Mouse (Mus musculus): ENCODE data around the gene Cebpb. TPM values are rescaled to one million over a fixed set of nuclear protein-coding genes. Genes with fewer than 3 reads are reported as not detected.

The Cebpb gene
- polyA plus RNA-seq, 1 experiment from 2014 or later: 0.92 TPM

- H3K9ac ChIP-seq (ENCODE audit: low read length): peak within 1 kb of the TSS; percentile 91
- no peaks in the 10 kb centered on the region for H3K27me3 ChIP-seq (ENCODE audit: control insufficient read depth, insufficient read depth, low read length)
- peak within 1 kb of the TSS; percentile 87 for H3K4me3 ChIP-seq (replicated peaks; ENCODE audit: low read length)
- H3K27ac ChIP-seq (ENCODE audit: low read length): peak within 1 kb of the TSS; percentile 91
- no peaks in the 10 kb centered on the region for H3K9me3 ChIP-seq (replicated peaks; ENCODE audit: control insufficient read depth, low read length)
- H3K4me1 ChIP-seq (ENCODE audit: control insufficient read depth, insufficient read depth, low read length): peaks cover 41% of the 10 kb centered on the region
- WGBS: under 1% methylated on average over 110 of the region's 110 CpGs
- peak within 1 kb of the TSS; percentile 84 for H3K4me2 ChIP-seq (ENCODE audit: low read depth, low read length)
- no peaks in the 10 kb centered on the region for H3K36me3 ChIP-seq (ENCODE audit: control insufficient read depth, insufficient read depth, low read length)
- ATAC-seq (ENCODE audit: insufficient read depth, low FRiP score): peak; percentile 95
Observed at GRCm38 (mm10) chr2:167661270-167662203, 27.2 kb upstream of the Cebpb start, which contains the start of gene Gm20431. TSS of gene Gm20431 (minus strand) at chr2:167661496.

- H3K9me3 ChIP-seq (replicated peaks; ENCODE audit: control insufficient read depth, low read length): no peaks in the 10 kb centered on the region
- no peak overlapping the region for H3K9ac ChIP-seq (ENCODE audit: low read length)
- no peak for ATAC-seq (ENCODE audit: insufficient read depth, low FRiP score)
- H3K36me3 ChIP-seq (ENCODE audit: control insufficient read depth, insufficient read depth, low read length): no peaks in the 10 kb centered on the region
- H3K27me3 ChIP-seq (ENCODE audit: control insufficient read depth, insufficient read depth, low read length): no peaks in the 10 kb centered on the region
- peaks cover 36% of the 10 kb centered on the region for H3K4me1 ChIP-seq (ENCODE audit: control insufficient read depth, insufficient read depth, low read length)
- H3K27ac ChIP-seq (ENCODE audit: low read length): no peak overlapping the region
- no peak overlapping the region for H3K4me2 ChIP-seq (ENCODE audit: low read depth, low read length)
- 46% methylated on average over 6 of the region's 6 CpGs for WGBS
- no peak overlapping the region for H3K4me3 ChIP-seq (replicated peaks; ENCODE audit: low read length)
Observed at GRCm38 (mm10) chr2:167662713-167663112, 26.0 kb upstream of the Cebpb start.

DNA sequence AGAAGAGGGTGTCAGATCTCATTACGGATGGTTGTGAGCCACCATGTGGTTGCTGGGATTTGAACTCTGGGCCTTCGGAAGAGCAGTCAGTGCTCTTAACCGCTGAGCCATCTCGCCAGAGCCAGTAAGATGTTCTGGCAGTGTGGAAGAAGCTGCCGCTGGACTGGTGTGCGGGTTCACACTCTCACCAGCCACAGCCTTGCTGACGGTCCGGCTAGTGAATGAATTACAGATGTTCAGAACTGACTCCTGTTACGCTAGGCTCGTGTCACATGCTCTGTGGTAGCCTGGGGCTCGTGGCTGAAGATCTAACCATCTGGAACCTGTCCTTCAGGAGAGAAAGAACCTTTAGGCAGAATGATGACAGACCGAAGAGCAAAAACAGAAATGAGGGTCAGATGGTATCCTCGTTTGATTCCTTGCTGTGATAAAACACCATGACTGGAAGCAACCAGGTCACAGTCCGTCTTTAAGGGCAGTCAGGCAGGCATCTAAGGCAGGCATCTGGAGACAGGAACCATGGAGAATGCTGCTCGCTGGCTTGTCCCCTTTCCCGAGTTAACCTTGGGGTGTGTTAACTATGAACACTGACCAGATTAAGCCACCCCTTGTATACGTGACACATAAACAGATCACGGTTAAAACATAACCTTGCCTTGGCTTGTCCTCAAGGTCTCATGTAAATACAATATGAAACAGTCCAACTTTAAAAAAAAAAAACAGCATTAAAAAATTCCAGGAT, 22.6 kb upstream of the Cebpb start:
- WGBS: 79% methylated on average over 18 of the region's 18 CpGs
- ATAC-seq (ENCODE audit: insufficient read depth, low FRiP score): no peak
- peaks cover 8% of the 10 kb centered on the region for H3K4me1 ChIP-seq (ENCODE audit: control insufficient read depth, insufficient read depth, low read length)
- H3K27ac ChIP-seq (ENCODE audit: low read length): no peak overlapping the region
- no peak overlapping the region for H3K9ac ChIP-seq (ENCODE audit: low read length)
- H3K4me3 ChIP-seq (replicated peaks; ENCODE audit: low read length): no peak overlapping the region
- no peaks in the 10 kb centered on the region for H3K9me3 ChIP-seq (replicated peaks; ENCODE audit: control insufficient read depth, low read length)
- no peaks in the 10 kb centered on the region for H3K27me3 ChIP-seq (ENCODE audit: control insufficient read depth, insufficient read depth, low read length)
- no peak overlapping the region for H3K4me2 ChIP-seq (ENCODE audit: low read depth, low read length)
- no peaks in the 10 kb centered on the region for H3K36me3 ChIP-seq (ENCODE audit: control insufficient read depth, insufficient read depth, low read length)

DNA sequence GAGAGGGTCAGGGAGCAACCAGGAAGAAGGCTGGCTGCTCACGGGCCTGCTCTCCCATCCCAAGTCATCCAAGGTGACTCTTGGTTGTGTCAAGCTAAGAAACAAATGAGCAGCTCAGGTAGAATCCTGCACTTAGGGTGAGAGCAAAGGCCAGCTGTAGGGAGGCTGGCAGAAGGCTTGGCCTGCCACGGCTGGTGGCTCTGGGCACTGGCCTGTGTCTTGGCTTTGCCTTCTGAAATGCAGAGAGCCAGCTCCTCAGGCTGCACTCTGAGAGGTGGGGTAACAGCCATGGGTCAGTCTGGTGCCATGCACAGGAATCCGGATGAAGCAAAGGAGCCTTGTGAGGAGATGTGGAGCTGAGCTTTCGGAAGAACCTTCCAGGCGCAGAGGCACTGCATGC, 20.3 kb upstream of the Cebpb start:
- Histone ChIP-seq H3K36me3 (ENCODE audit: control insufficient read depth, insufficient read depth, low read length) (no peaks in the 10 kb centered on the region), H3K9ac (ENCODE audit: low read length) (no peak overlapping the region), H3K27me3 (ENCODE audit: control insufficient read depth, insufficient read depth, low read length) (no peaks in the 10 kb centered on the region), H3K27ac (ENCODE audit: low read length) (no peak overlapping the region), H3K4me1 (ENCODE audit: control insufficient read depth, insufficient read depth, low read length) (peaks cover 5% of the 10 kb centered on the region), H3K4me3 (replicated peaks; ENCODE audit: low read length) (no peak overlapping the region), H3K4me2 (ENCODE audit: low read depth, low read length) (no peak overlapping the region), H3K9me3 (replicated peaks; ENCODE audit: control insufficient read depth, low read length) (no peaks in the 10 kb centered on the region)
- WGBS: 91% methylated on average over 5 of the region's 5 CpGs
- ATAC-seq (ENCODE audit: insufficient read depth, low FRiP score): no peak

GRCm38 (mm10) chr2:167669398-167669797, 19.3 kb upstream of the Cebpb start:
- H3K27ac ChIP-seq (ENCODE audit: low read length): no peak overlapping the region
- H3K9ac ChIP-seq (ENCODE audit: low read length): no peak overlapping the region
- H3K27me3 ChIP-seq (ENCODE audit: control insufficient read depth, insufficient read depth, low read length): no peaks in the 10 kb centered on the region
- peaks cover 5% of the 10 kb centered on the region for H3K4me1 ChIP-seq (ENCODE audit: control insufficient read depth, insufficient read depth, low read length)
- no peaks in the 10 kb centered on the region for H3K36me3 ChIP-seq (ENCODE audit: control insufficient read depth, insufficient read depth, low read length)
- no peak for ATAC-seq (ENCODE audit: insufficient read depth, low FRiP score)
- H3K4me3 ChIP-seq (replicated peaks; ENCODE audit: low read length): no peak overlapping the region
- WGBS: 54% methylated on average over 4 of the region's 4 CpGs
- H3K4me2 ChIP-seq (ENCODE audit: low read depth, low read length): no peak overlapping the region
- H3K9me3 ChIP-seq (replicated peaks; ENCODE audit: control insufficient read depth, low read length): no peaks in the 10 kb centered on the region

DNA sequence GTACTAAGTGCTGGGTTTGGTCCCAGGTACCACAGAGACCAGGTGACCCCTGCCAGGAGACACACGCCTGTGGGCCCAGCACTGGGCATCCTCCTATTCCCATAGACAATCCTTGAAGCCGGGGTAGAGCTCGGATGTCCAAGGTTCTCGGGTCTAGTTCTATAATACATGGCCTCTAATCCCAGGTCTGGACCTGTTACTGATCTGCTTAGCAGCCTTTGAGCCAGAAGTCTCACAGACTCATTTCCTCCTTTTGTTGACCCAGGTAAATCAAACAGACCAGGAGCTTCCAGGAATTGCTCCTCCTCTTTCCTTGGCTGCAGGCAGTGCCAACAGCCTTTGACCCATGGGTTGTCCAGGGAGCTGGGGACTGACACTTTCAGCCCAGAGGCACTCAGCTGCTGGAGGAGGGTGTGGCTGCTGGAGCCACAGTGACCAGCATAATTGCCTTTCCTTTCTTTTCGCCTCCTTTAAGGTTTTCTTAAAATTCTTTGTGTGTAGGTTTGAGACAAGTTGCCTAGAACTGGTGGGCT, 17.5 kb upstream of the Cebpb start:
- no peak overlapping the region for H3K4me2 ChIP-seq (ENCODE audit: low read depth, low read length)
- H3K36me3 ChIP-seq (ENCODE audit: control insufficient read depth, insufficient read depth, low read length): no peaks in the 10 kb centered on the region
- no peaks in the 10 kb centered on the region for H3K9me3 ChIP-seq (replicated peaks; ENCODE audit: control insufficient read depth, low read length)
- H3K27me3 ChIP-seq (ENCODE audit: control insufficient read depth, insufficient read depth, low read length): no peaks in the 10 kb centered on the region
- H3K4me1 ChIP-seq (ENCODE audit: control insufficient read depth, insufficient read depth, low read length): peaks cover 5% of the 10 kb centered on the region
- no peak overlapping the region for H3K4me3 ChIP-seq (replicated peaks; ENCODE audit: low read length)
- no peak overlapping the region for H3K27ac ChIP-seq (ENCODE audit: low read length)
- WGBS: 70% methylated on average over 5 of the region's 5 CpGs
- H3K9ac ChIP-seq (ENCODE audit: low read length): no peak overlapping the region
- ATAC-seq (ENCODE audit: insufficient read depth, low FRiP score): no peak

- Histone ChIP-seq H3K4me1 (ENCODE audit: control insufficient read depth, insufficient read depth, low read length) (peaks cover 5% of the 10 kb centered on the region), H3K4me2 (ENCODE audit: low read depth, low read length) (0 out of 2 replicates have a peak overlapping the region, but pooled peaks have one; percentile 12), H3K36me3 (ENCODE audit: control insufficient read depth, insufficient read depth, low read length) (no peaks in the 10 kb centered on the region), H3K27me3 (ENCODE audit: control insufficient read depth, insufficient read depth, low read length) (no peaks in the 10 kb centered on the region), H3K4me3 (replicated peaks; ENCODE audit: low read length) (no peak overlapping the region), H3K27ac (ENCODE audit: low read length) (no peak overlapping the region), H3K9me3 (replicated peaks; ENCODE audit: control insufficient read depth, low read length) (no peaks in the 10 kb centered on the region), H3K9ac (ENCODE audit: low read length) (no peak overlapping the region)
- WGBS: 26% methylated on average over 13 of the region's 13 CpGs
- ATAC-seq (ENCODE audit: insufficient read depth, low FRiP score): peak; percentile 44
Observed at GRCm38 (mm10) chr2:167672212-167672685, 16.5 kb upstream of the Cebpb start.

GRCm38 (mm10) chr2:167675120-167675909, 13.4 kb upstream of the Cebpb start:
- no peak overlapping the region for H3K27ac ChIP-seq (ENCODE audit: low read length)
- H3K4me2 ChIP-seq (ENCODE audit: low read depth, low read length): no peak overlapping the region
- peaks cover 5% of the 10 kb centered on the region for H3K4me1 ChIP-seq (ENCODE audit: control insufficient read depth, insufficient read depth, low read length)
- WGBS: 35% methylated on average over 14 of the region's 14 CpGs
- no peak overlapping the region for H3K9ac ChIP-seq (ENCODE audit: low read length)
- H3K9me3 ChIP-seq (replicated peaks; ENCODE audit: control insufficient read depth, low read length): no peaks in the 10 kb centered on the region
- ATAC-seq (ENCODE audit: insufficient read depth, low FRiP score): no peak; the same call in 1 of the 2 replicates
- H3K36me3 ChIP-seq (ENCODE audit: control insufficient read depth, insufficient read depth, low read length): no peaks in the 10 kb centered on the region
- H3K27me3 ChIP-seq (ENCODE audit: control insufficient read depth, insufficient read depth, low read length): no peaks in the 10 kb centered on the region
- no peak overlapping the region for H3K4me3 ChIP-seq (replicated peaks; ENCODE audit: low read length)
